Mouse (Mus musculus): Measurements from ENCODE around the gene Pou2f3. TPM values are rescaled to one million over a fixed set of nuclear protein-coding genes. Genes with fewer than 3 reads are reported as not detected.

The Pou2f3 gene
- total RNA-seq, 1 experiment from 2014 or later: not detected

DNA sequence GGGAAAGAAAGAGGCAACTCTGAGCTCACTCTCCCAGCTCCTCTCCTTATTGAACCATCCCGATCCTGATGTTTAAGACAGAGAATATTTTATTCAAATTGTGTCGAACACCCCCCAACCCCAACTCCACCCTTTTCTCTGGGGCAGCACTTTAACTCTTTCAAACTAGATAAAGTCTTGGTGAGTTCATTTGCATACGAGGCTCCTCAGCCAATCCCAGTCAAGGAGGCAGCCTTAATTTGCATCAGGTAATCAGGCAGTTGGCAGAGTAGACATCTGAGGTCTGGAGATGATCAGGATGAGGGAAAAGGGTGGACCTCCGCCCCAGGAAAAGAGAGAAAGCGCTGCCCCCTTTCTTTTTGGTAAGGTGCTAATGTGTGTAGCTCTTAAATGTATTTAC, 10.0 kb downstream of the Pou2f3 start:
- ATAC-seq (replicated peaks in 1 of 2; ENCODE audit: insufficient read depth in 1 of 2, low FRiP score in 2 of 2, low TSS enrichment in 1 of 2, low read depth in 1 of 2, poor library complexity in 2 of 2, severe bottlenecking in 2 of 2): no peak

DNA sequence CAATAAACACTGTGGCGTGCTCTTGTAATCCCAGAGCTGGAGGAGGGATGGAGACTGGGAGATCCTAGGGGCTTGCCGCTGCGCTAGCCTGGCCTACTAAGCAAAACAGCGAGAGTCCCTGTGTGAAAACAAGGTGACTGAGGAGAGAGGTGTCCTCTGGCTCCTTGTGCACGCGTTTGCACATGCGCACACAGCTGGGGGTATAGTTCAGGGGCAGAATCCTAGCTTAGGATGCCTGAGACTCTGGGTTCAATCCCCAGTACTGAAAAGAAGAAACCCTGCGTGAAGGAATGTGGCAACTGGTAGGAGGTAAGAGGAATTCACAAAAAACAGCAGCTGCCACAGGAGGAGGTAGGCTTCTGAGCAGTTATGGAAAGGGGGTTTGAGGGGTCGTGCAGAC, 16.2 kb downstream of the Pou2f3 start:
- ATAC-seq (replicated peaks in 1 of 2; ENCODE audit: insufficient read depth in 1 of 2, low FRiP score in 2 of 2, low TSS enrichment in 1 of 2, low read depth in 1 of 2, poor library complexity in 2 of 2, severe bottlenecking in 2 of 2): no peak

DNA sequence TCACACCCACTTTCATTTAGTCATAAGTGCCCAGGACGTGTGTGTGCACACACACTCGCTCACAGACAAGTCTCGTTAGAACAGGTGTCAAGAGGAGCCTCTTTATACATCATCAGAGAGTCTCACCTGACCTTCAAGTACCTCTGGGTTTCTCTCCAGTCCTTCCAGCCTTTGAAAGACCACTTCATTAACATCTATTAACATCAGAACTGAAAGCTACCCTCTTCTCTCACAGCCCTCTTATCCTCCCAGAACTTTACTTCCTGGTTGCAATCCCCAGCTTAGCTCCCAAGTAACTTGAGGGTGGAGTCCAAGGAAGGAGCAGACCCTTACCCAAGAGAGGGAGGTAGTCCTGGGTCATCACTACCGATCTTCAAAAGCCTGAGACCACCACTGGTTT, 18.6 kb downstream of the Pou2f3 start:
- no peak for ATAC-seq (replicated peaks in 1 of 2; ENCODE audit: insufficient read depth in 1 of 2, low FRiP score in 2 of 2, low TSS enrichment in 1 of 2, low read depth in 1 of 2, poor library complexity in 2 of 2, severe bottlenecking in 2 of 2)

DNA sequence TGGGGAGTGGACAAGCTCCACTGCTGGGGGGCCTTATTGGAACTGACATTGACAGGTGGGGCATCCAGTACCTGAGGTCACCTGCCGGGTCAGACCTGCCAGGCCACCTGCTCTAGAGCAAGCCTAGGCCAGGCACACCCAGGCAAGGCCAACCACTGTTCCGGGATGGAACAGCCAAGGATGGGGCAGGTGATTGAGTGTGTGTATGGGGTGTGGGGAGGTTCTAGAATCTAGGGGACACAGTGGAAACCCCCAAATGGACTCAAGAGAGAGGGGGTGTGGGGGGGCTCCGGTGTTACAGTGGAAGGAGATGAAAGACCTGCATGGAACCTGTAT, 21.2 kb downstream of the Pou2f3 start:
- ATAC-seq (replicated peaks in 1 of 2; ENCODE audit: insufficient read depth in 1 of 2, low FRiP score in 2 of 2, low TSS enrichment in 1 of 2, low read depth in 1 of 2, poor library complexity in 2 of 2, severe bottlenecking in 2 of 2): no peak

DNA sequence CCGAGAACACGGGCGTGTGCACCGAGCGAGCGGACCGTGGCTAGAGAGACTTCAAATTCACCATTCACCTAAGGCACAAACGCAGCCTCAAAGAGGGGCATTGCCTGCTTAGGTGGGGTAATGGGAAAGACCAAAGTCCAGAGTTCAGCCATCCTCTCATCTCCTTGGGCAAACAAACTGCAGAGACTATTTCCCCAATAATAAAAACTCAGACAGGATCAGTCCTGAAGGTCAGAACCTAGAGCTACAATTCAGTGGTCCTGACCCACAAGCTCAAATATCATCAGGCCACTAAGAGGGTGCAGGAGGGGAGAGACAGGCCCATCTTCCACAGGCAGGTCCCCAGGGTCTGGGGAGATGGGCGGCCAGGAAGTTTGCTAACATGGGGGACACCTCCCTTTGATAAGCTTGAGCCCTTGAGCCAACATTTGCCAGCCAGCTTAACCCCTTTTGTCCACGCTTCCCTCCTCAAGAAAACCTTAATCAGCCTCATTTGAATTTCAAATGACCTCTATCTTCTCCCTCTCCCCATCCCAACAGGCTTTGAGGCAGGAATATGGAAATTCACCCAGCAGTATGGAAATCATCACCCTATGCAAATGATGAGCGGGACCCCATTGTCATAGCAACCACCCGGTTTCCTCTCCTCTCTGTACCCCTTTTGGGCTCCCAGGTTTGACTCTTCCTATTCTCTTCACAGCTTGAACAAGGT, 21.7 kb downstream of the Pou2f3 start:
- ATAC-seq (replicated peaks in 1 of 2; ENCODE audit: insufficient read depth in 1 of 2, low FRiP score in 2 of 2, low TSS enrichment in 1 of 2, low read depth in 1 of 2, poor library complexity in 2 of 2, severe bottlenecking in 2 of 2): no peak

DNA sequence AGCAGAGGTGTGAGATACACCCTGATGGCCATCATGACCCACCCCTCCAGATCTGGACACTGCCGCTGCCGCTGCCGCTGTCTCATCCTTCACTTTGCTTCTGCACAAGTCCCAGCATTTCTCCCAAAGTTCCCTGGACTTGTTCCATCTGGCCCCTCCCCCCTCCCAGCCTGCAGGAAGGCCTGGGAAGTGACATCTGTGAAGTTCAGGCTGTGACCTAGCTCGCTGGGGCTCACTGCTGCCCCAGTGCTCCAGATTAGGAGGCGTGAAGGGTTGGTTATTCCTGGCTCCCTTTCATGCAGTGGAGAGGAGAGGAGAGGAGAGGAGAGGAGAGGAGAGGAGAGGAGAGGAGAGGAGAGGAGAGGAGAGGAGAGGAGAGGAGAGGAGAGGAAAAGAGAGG, 30.6 kb downstream of the Pou2f3 start:
- no peak for ATAC-seq (replicated peaks in 1 of 2; ENCODE audit: insufficient read depth in 1 of 2, low FRiP score in 2 of 2, low TSS enrichment in 1 of 2, low read depth in 1 of 2, poor library complexity in 2 of 2, severe bottlenecking in 2 of 2)

DNA sequence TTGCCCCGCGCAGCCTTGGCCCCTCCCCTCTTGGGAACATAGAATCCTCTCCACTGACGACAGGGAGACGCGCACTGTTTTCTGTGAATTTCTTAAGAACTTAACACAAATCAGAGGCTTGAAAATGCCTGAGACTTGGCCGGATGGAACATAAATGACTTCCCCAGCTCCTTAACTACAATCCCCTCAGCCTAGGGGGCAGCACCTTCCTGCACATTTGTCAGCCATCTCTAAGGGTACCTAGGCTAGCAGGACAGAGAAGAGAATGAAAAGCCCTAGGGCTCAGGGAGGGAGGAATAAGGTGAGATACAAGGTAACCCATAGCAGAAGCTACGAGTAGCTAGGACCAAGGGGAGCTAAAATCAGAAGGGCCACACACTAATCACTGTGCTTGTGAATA, 32.0 kb downstream of the Pou2f3 start:
- no peak for ATAC-seq (replicated peaks in 1 of 2; ENCODE audit: insufficient read depth in 1 of 2, low FRiP score in 2 of 2, low TSS enrichment in 1 of 2, low read depth in 1 of 2, poor library complexity in 2 of 2, severe bottlenecking in 2 of 2)

DNA sequence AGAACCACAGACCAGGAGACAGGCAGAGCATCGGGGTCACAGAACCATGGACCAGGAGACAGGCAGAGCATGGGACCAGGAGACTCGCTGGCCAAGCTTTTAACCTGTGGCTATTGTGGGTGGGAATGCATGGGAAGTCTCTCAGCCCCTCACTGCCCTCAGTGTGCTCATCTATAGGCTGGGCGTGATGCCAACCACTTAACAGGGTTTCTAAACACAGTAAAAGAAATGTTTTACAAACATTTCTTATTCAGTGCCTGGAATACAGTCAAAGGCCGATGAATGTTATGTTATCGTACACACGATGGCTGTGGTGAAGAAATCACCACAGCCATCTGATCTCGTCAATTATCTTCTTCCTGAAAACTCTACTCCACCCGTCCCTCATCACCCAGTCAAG, 43.1 kb downstream of the Pou2f3 start:
- no peak for ATAC-seq (replicated peaks in 1 of 2; ENCODE audit: insufficient read depth in 1 of 2, low FRiP score in 2 of 2, low TSS enrichment in 1 of 2, low read depth in 1 of 2, poor library complexity in 2 of 2, severe bottlenecking in 2 of 2)

DNA sequence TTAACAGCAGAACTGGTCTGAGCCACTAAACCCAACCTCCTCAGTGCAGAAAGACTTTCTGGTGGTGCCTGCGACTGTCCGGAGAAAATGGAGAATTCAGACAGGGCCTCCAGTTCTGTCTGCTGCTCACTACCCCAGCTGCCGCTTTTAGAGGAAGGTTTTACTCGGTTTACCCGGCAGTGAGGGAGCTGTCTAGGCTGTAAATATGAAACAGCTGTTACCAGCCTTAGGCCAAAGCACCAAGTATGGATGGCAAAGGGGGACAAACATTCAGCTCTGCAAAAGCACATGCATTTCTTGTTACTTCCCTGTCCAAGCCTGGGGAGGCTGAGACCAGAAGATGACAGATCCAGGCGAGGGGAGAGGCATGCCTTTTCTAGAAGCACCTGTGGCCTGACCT, 43.8 kb downstream of the Pou2f3 start:
- ATAC-seq (replicated peaks in 1 of 2; ENCODE audit: insufficient read depth in 1 of 2, low FRiP score in 2 of 2, low TSS enrichment in 1 of 2, low read depth in 1 of 2, poor library complexity in 2 of 2, severe bottlenecking in 2 of 2): no peak

DNA sequence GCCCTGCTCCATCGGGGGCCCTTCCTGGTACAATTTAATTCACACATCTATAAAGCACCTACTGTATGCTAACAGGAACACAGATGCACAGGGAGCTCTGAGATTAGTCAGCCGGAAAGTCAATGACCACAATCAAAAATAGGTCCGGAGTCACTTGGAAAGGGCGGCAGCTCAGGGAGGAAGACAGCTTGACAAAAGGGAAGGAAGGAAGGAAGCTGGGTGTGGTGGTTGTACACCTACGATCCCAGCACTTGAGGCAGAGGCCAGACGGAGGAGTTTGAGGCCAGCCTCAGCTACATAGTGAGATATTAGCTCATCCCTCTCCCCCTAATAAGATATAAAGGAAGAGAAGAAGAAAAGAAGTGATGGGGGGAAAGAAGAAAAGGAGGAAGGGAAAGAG, 54.2 kb downstream of the Pou2f3 start:
- ATAC-seq (replicated peaks in 1 of 2; ENCODE audit: insufficient read depth in 1 of 2, low FRiP score in 2 of 2, low TSS enrichment in 1 of 2, low read depth in 1 of 2, poor library complexity in 2 of 2, severe bottlenecking in 2 of 2): no peak

DNA sequence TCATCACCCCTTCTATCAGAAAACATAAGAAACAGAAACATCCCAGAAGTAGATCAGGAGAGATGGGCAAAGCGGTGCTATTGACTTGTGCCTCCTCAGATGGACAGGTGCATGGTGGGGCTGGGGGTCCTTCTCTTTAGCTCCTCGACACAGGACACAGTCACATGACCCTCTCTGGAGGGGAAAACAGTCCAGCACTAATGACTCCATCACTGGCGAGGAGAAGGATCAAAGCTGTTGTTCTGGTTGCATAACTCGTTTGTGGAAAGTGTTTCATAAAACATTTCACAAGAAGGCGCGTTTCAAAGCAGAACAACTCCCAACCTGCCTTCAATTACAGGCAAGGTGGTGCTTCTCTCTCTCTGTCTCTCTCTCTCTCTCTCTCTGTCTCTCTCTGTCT, 58.4 kb downstream of the Pou2f3 start:
- no peak for ATAC-seq (replicated peaks in 1 of 2; ENCODE audit: insufficient read depth in 1 of 2, low FRiP score in 2 of 2, low TSS enrichment in 1 of 2, low read depth in 1 of 2, poor library complexity in 2 of 2, severe bottlenecking in 2 of 2)

DNA sequence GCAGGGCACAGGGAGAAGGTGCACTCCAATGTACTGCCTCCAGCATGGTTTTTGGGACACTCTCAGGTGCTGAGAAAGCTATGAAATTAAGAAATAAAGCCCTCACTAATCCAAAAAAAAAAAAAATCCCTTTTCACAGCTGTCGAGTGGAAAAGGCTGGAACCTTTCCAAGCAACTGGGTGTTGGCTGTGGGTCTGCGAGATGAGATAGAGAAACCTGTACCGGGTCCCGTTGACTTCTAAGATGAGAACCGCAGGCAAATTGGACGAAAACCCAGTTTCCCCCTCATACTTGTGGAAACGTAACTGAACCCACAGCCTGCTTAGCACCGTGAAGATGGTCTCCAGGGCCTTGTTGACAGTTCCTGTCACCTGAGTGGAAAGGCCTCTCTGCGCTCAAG, 59.2 kb downstream of the Pou2f3 start:
- no peak for ATAC-seq (replicated peaks in 1 of 2; ENCODE audit: insufficient read depth in 1 of 2, low FRiP score in 2 of 2, low TSS enrichment in 1 of 2, low read depth in 1 of 2, poor library complexity in 2 of 2, severe bottlenecking in 2 of 2)

DNA sequence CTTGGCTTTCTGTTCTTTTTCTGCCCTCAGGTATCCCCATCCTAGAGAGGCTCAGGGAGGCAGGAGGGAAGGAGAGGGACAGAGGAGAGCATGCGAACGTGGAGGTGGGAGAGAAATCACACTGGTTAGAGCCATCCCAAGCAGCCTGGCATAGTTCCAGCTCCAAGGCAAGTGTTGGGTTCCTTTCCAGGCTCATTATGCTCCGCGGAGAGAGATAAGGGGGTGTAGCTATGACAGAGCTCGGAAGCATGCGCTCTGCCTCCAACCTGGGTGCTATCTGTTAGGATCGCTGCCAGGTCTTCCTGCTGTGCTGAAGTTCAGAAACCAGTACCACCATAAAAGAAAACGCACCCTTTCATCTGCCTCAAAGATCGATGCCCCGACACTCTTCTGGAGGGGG, 60.1 kb downstream of the Pou2f3 start:
- no peak for ATAC-seq (replicated peaks in 1 of 2; ENCODE audit: insufficient read depth in 1 of 2, low FRiP score in 2 of 2, low TSS enrichment in 1 of 2, low read depth in 1 of 2, poor library complexity in 2 of 2, severe bottlenecking in 2 of 2)

DNA sequence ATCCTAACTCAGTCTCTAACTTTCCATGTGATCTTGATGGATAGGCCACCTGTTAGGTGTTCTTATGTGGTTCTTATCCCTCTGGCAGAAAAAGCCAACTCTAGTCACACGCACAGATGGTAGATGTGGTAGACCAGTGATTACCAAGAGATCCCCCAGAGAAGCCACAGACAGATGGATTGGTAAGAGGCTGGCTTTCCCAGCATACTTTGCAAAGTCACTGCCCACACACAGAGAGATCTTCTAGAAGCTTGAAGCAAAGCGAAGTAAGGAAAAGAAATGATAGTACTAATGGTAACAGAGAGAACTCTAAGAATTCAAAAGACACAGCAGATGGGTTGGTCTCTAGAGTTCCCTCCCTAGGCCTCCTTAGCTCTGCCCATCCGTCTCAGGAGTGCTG, 60.7 kb downstream of the Pou2f3 start:
- no peak for ATAC-seq (replicated peaks in 1 of 2; ENCODE audit: insufficient read depth in 1 of 2, low FRiP score in 2 of 2, low TSS enrichment in 1 of 2, low read depth in 1 of 2, poor library complexity in 2 of 2, severe bottlenecking in 2 of 2)

DNA sequence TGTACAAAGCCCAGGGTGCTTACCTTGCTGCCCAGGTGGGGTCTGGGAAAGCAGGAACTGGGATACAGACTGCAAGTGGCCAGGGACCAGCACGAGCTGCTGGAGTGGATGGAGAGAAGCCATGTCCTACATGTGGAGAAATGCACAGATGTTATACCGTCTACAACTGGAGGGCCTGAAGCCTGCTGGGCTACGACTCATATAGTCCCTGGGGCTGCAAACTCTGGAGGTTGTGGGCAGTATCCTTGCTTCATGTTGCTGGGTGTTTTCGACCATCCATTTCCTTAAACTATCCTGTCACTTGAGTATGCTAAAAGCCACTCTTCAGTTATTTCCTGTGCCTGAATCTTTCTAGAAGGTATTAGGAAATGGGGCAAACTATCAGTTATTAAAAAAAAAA, 65.0 kb downstream of the Pou2f3 start:
- no peak for ATAC-seq (replicated peaks in 1 of 2; ENCODE audit: insufficient read depth in 1 of 2, low FRiP score in 2 of 2, low TSS enrichment in 1 of 2, low read depth in 1 of 2, poor library complexity in 2 of 2, severe bottlenecking in 2 of 2)

DNA sequence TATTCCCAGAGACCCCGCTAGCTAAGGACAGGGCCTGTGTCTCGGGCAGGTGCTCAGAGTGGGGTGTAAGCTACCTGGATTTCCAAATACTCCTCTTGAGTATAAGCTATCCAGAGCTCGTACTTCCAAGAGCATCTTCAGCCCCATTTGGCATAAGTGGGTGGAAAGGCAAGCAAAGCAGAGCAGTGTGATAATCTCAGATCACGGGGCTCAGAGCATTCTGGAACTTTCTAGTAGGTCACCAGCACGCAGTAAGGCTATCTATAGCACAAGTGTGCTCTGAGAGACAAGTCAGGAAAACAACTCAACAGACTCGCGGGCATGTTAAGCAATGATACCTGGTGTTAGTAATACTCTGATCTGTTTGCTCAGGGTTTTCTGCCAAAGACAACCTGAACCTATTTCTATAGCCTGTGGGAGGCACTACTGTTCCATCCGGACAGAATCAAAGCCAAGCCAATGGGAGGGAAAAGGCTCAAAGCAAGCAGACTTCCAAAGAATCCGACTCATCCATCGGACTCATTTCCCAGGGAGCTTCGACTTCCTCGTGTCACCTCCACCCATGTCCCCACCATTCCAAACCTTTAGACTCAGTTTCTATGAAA, 65.9 kb downstream of the Pou2f3 start:
- ATAC-seq (replicated peaks in 1 of 2; ENCODE audit: insufficient read depth in 1 of 2, low FRiP score in 2 of 2, low TSS enrichment in 1 of 2, low read depth in 1 of 2, poor library complexity in 2 of 2, severe bottlenecking in 2 of 2): no peak

DNA sequence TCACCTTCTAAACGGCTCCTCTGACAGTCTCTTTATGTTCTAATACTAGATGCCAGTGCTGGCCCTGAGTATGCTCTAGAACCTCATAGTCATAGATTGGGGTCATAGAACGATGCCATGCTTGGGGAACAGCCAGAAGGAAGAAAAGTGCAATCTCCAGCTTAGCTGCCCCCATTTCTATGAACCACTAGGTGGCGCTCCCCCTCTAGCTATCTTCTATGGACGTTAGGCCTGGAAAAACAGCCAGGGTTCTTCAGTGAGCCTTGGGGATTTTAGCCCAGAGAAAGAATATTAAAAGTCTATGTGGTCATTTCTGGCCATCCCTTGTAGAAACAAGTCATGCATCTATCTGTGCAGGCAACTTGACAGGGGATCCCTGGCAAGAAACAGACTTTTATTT, 68.3 kb downstream of the Pou2f3 start:
- no peak; a peak in 1 of 4 replicates for ATAC-seq (replicated peaks in 1 of 2; ENCODE audit: insufficient read depth in 1 of 2, low FRiP score in 2 of 2, low TSS enrichment in 1 of 2, low read depth in 1 of 2, poor library complexity in 2 of 2, severe bottlenecking in 2 of 2)

DNA sequence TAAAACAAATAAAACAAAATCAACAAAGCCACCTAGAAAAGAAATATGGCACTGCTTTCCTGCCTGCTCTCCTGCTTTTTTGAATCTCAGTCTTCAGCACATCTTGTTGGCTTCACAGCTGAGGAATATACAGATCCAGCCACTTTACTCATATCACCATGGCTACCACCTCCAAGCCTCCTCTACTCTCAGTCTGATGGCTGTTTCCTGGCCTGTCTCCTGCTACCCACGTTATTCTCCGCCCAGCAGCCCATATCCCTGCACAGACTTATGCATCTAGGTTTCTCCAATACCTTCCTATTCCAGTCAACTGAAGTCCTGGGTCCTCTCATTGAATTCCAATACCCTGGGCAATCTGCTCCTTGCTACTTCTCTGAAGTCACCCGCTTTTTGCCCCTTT, 76.6 kb downstream of the Pou2f3 start:
- ATAC-seq (replicated peaks in 1 of 2; ENCODE audit: insufficient read depth in 1 of 2, low FRiP score in 2 of 2, low TSS enrichment in 1 of 2, low read depth in 1 of 2, poor library complexity in 2 of 2, severe bottlenecking in 2 of 2): no peak

DNA sequence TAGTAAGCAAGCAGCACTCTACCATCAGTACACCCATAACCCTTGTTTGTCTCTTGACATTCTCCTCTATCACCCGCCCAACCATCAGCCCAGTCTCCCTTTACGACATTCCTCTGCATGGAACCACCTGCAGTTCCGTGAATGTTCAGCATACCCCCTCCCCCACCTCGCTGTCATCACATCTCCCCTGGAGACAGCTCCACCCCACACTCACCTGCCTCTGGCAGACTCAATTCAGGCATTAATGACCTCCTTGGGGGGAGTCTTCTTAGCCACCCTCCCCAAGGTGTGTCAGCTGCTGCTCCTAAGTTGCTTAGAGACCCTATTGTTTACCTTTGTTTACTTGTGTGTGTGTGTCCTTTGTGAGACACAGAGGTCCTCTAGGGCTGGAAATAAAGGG, 77.8 kb downstream of the Pou2f3 start:
- no peak for ATAC-seq (replicated peaks in 1 of 2; ENCODE audit: insufficient read depth in 1 of 2, low FRiP score in 2 of 2, low TSS enrichment in 1 of 2, low read depth in 1 of 2, poor library complexity in 2 of 2, severe bottlenecking in 2 of 2)

All from hematopoietic stem cell, adult 5-6 weeks (primary cell).